ENCODE assay signal across 22 mouse cellular contexts in the genomic region with DNA sequence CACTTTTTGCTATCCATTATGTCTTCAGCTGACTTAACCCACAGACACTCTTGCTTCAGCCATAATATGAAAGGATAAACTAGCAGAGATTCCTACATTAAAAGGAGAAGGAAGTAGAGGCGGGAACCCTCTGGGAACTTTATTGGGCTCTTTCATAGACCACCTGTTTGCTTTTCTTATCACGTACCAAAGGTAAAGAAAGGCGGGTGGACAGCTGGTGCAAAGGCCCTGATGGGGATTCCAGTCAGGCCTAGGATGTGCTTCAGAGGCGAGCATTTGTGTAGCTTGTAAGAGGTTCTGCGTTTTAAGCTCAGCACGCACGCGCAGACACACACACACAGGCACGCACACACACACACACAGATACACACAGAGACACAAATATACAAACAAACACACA. TPM values are rescaled to one million over a fixed set of nuclear protein-coding genes. Genes with fewer than 3 reads are reported as not detected.
"Had no signal": no experiment of that assay in that cellular context is flagged by ENCODE, and none has a peak within 500 bp of the region (broad histone marks: within the 10 kb centered on the region; RNA-seq: fewer than 3 reads in every experiment).

No protein-coding gene starts in this region.

- H3K4me2 ChIP-seq: neural tube, embryonic 13.5 days; neural tube, embryonic 15.5 days; stomach, embryonic 15.5 days had no signal

- H3K9ac ChIP-seq: neural tube, embryonic 13.5 days; neural tube, embryonic 15.5 days; stomach, embryonic 15.5 days had no signal

- H3K9me3 ChIP-seq: neural tube, embryonic 13.5 days; neural tube, embryonic 15.5 days; stomach, embryonic 15.5 days had no signal

- H3K4me3 ChIP-seq: neural tube, embryonic 13.5 days; neural tube, embryonic 15.5 days; stomach, embryonic 15.5 days had no signal

- H3K27me3 ChIP-seq: neural tube, embryonic 13.5 days; neural tube, embryonic 15.5 days; stomach, embryonic 15.5 days had no signal

- H3K4me1 ChIP-seq: neural tube, embryonic 13.5 days; neural tube, embryonic 15.5 days; stomach, embryonic 15.5 days had no signal

- H3K36me3 ChIP-seq: neural tube, embryonic 13.5 days; neural tube, embryonic 15.5 days; stomach, embryonic 15.5 days had no signal

- H3K27ac ChIP-seq: neural tube, embryonic 13.5 days; neural tube, embryonic 15.5 days; stomach, embryonic 15.5 days had no signal

- DNase-seq: retina, postnatal 1 day; right cerebral cortex, adult 18-20 months; right cerebral cortex, postnatal 14 days; right cerebral cortex, postnatal 25 days; right cerebral cortex, postnatal 4 days; spleen, adult 18-20 months; thymus, adult 18-20 months; thymus, adult 2 months; thymus, postnatal 14 days; thymus, postnatal 25 days; thymus, postnatal 36 days; thymus, postnatal 4 days had no signal

RNA-seq across cellular contexts. Expression of a gene that starts 8.8 kb away (rescaled TPM):
- total RNA-seq: neutrophil, adult 5-6 weeks had no signal
- polyA plus RNA-seq: neural tube, embryonic 13.5 days; neural tube, embryonic 14.5 days; spleen, adult 2 months; stomach, embryonic 14.5 days; stomach, embryonic 16.5 days; testis, adult 2 months; thymus, adult 2 months; urinary bladder, adult 2 months had no signal
